Mouse (Mus musculus): Measurements from ENCODE around the gene Usp6nl. TPM values are rescaled to one million over a fixed set of nuclear protein-coding genes. Genes with fewer than 3 reads are reported as not detected.

The Usp6nl gene
- polyA plus RNA-seq, 1 experiment from 2014 or later: 8.5 TPM

DNA sequence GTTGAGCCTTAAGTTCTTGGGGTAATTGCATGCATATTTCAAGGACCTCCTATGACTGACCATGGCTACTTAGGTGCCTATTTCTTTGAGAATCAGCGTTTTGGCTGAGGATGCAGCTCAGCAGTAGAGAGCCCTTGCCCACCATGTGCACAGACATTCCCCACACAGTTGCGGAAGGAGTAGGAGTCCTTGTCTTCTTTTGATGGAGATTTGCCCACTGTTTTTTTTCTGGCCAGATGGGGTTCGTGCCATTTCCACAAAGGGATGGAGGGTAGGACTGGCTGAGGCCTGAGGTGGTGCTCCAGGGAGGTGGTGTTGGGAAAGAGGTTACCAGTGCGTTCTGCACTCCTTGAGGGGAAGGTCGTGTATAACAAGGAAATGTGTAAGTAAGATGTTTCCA is 91.9 kb downstream of the Usp6nl start:
- no peak overlapping the region for H3K4me3 ChIP-seq (ENCODE audit: low read depth, low read length)
- H3K27me3 ChIP-seq (replicated peaks; ENCODE audit: control insufficient read depth, insufficient read depth, low read length): no peaks in the 10 kb centered on the region
- no peaks in the 10 kb centered on the region; the same call in 1 of the 2 replicates for H3K4me1 ChIP-seq (ENCODE audit: control insufficient read depth, insufficient read depth, low read length)
- ATAC-seq (ENCODE audit: low read depth): no peak
- 91% methylated on average over 5 of the region's 5 CpGs for WGBS
- H3K36me3 ChIP-seq (ENCODE audit: control insufficient read depth, insufficient read depth, low read length): peaks cover 29% of the 10 kb centered on the region
- H3K4me2 ChIP-seq (ENCODE audit: low read depth, low read length): no peak overlapping the region
- H3K27ac ChIP-seq (replicated peaks; ENCODE audit: low read depth, low read length): no peak overlapping the region
- no peak overlapping the region for H3K9ac ChIP-seq (ENCODE audit: low read depth, low read length)
- no peaks in the 10 kb centered on the region for H3K9me3 ChIP-seq (ENCODE audit: control insufficient read depth, low read length)
- DNase-seq (ENCODE audit: low spot score): no peak

DNA sequence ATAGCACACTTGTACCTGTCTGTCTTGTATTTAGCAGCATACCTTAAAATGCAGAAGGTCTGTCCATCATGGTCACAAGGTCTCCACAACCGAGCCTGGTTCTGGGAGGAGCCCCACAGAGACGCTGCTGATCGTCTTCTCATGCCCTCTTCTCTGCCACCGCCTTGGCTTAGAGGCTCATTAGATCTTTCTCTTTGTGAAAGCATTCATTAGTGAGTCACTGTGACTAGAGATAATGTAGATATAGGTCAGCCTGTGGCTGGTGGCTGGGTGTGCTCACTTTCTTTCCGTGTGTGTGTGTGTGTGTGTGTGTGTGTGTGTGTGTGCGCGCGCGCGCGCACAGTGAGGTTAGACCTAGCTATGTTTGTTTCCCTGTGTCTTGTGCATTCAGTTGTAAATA is 94.7 kb downstream of the Usp6nl start:
- Histone ChIP-seq H3K9ac (ENCODE audit: low read depth, low read length) (no peak overlapping the region), H3K27ac (replicated peaks; ENCODE audit: low read depth, low read length) (no peak overlapping the region), H3K4me1 (ENCODE audit: control insufficient read depth, insufficient read depth, low read length) (no peaks in the 10 kb centered on the region; the same call in 1 of the 2 replicates), H3K36me3 (ENCODE audit: control insufficient read depth, insufficient read depth, low read length) (peaks cover 24% of the 10 kb centered on the region), H3K4me3 (ENCODE audit: low read depth, low read length) (no peak overlapping the region), H3K9me3 (ENCODE audit: control insufficient read depth, low read length) (no peaks in the 10 kb centered on the region), H3K27me3 (replicated peaks; ENCODE audit: control insufficient read depth, insufficient read depth, low read length) (no peaks in the 10 kb centered on the region), H3K4me2 (ENCODE audit: low read depth, low read length) (no peak overlapping the region)
- DNase-seq (ENCODE audit: low spot score) (no peak), ATAC-seq (ENCODE audit: low read depth) (no peak)
- 89% methylated on average over 11 of the region's 11 CpGs for WGBS

DNA sequence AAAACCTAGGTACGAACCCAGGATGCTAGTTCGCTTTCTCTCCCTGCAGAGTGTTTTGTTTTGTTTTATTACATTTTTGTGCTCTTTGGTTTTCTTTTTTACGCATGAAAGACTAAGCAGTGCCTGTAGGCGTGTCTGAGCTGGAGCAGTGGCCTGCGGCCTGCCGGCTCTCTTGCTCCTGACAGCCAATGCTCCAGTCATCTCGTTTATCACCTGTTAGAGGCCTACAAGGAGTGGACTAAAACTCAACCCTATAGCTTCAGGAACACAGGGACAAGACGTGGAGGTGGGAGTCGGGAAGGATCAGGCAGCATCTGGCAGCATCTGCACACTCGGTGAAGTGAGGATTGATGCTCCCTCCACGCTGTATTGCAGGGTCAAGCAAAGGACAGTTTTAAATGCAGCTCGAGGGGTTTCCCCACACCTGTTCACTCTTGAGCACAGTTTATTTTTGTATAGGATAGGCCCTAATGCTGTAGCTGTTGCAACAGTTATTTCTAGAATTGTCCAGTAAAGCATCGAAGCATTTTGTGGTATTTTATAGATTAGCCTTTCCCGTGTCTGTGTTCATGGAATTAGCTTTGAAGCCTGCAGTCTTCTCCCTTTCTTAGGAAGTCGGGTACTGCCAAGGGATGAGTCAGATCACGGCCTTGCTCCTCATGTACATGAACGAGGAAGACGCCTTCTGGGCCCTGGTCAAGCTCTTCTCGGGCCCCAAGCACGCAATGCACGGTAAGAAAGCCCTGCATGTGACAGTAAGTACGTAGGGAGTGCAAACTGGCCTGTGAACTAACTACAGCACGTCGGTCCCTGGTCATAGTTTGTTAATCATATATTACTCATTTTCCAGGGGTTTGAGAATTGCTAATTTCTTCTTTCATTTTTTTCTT is 101.4 kb downstream of the Usp6nl start:
- ATAC-seq (ENCODE audit: low read depth) (no peak), DNase-seq (ENCODE audit: low spot score) (no peak)
- Histone ChIP-seq H3K4me1 (ENCODE audit: control insufficient read depth, insufficient read depth, low read length) (no peaks in the 10 kb centered on the region), H3K9me3 (ENCODE audit: control insufficient read depth, low read length) (no peaks in the 10 kb centered on the region), H3K36me3 (ENCODE audit: control insufficient read depth, insufficient read depth, low read length) (peaks cover 28% of the 10 kb centered on the region), H3K27me3 (replicated peaks; ENCODE audit: control insufficient read depth, insufficient read depth, low read length) (no peaks in the 10 kb centered on the region), H3K4me3 (ENCODE audit: low read depth, low read length) (no peak overlapping the region), H3K9ac (ENCODE audit: low read depth, low read length) (no peak overlapping the region), H3K27ac (replicated peaks; ENCODE audit: low read depth, low read length) (no peak overlapping the region), H3K4me2 (ENCODE audit: low read depth, low read length) (no peak overlapping the region)
- 77% methylated on average over 24 of the region's 24 CpGs for WGBS

DNA sequence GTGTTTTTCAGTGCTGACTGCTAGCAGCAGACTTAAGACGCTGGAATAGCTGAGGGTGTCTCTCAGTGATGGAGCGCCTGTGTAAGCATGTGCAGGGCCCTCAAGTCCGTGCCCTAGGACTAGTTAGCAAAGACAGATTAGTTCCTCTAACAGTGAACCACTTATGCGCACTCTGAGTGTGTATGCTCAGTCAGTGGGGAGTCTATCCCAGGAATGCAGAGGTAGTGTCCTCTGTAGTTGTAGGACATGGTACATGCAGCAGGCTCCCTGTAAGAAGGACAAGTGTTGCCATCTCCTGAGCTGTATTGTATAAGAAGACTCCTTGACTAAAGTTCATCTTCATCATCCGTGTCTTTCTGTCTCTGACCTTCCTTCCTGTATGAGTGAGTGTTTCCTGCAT is 102.4 kb downstream of the Usp6nl start:
- ATAC-seq (ENCODE audit: low read depth) (no peak), DNase-seq (ENCODE audit: low spot score) (no peak)
- 88% methylated on average over 5 of the region's 5 CpGs for WGBS
- H3K4me1 ChIP-seq (ENCODE audit: control insufficient read depth, insufficient read depth, low read length): no peaks in the 10 kb centered on the region
- no peak overlapping the region for H3K4me3 ChIP-seq (ENCODE audit: low read depth, low read length)
- no peak overlapping the region for H3K9ac ChIP-seq (ENCODE audit: low read depth, low read length)
- H3K9me3 ChIP-seq (ENCODE audit: control insufficient read depth, low read length): no peaks in the 10 kb centered on the region
- no peaks in the 10 kb centered on the region for H3K27me3 ChIP-seq (replicated peaks; ENCODE audit: control insufficient read depth, insufficient read depth, low read length)
- no peak overlapping the region for H3K4me2 ChIP-seq (ENCODE audit: low read depth, low read length)
- peaks cover 32% of the 10 kb centered on the region for H3K36me3 ChIP-seq (ENCODE audit: control insufficient read depth, insufficient read depth, low read length)
- H3K27ac ChIP-seq (replicated peaks; ENCODE audit: low read depth, low read length): no peak overlapping the region

DNA sequence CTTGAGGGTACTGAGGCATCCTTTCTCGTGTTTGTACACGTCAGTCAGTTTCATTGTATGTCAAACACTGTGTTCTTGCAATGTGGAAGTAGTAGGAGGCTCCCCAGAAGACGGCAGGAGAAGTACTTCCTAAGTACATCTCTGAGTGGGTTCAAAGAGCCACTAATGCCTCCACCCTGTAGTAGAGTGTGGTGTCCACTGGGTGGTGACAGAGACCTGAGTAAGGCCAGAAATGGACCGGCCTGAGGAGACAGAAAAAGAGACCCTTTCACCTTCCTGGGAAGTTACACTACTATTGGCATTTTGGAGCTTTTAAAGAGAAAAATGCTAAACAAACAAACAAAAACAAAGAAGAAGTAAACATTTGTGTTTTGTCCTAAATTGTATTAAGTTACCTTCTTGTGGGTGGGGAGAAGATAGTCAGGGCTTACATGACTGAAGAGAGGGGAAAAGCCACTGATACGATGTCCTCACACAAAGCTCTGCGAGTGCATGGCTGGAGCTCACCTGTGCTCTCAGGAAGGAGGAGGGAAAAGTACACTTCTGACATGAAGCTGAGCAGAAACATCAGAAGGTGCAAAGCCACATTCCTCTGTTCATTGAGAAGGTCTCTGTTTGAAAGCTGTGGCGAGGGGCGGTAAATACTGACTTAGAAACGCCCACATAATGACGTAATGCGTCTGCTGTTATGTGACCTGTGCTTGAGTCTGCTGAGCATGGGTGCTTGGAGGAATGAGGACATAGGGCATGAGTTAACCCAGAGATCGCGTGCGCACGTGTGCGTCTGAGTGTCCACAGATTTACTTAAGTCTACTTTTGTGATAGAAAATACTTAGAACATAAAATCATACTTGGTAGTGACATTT is 113.9 kb downstream of the Usp6nl start:
- ATAC-seq (ENCODE audit: low read depth) (peak; percentile 81), DNase-seq (ENCODE audit: low spot score) (peak; percentile 62)
- Histone ChIP-seq H3K4me2 (ENCODE audit: low read depth, low read length) (no peak overlapping the region), H3K4me1 (ENCODE audit: control insufficient read depth, insufficient read depth, low read length) (no peaks in the 10 kb centered on the region), H3K9me3 (ENCODE audit: control insufficient read depth, low read length) (no peaks in the 10 kb centered on the region), H3K36me3 (ENCODE audit: control insufficient read depth, insufficient read depth, low read length) (peaks cover 37% of the 10 kb centered on the region), H3K27me3 (replicated peaks; ENCODE audit: control insufficient read depth, insufficient read depth, low read length) (no peaks in the 10 kb centered on the region), H3K27ac (replicated peaks; ENCODE audit: low read depth, low read length) (no peak overlapping the region), H3K9ac (ENCODE audit: low read depth, low read length) (no peak overlapping the region), H3K4me3 (ENCODE audit: low read depth, low read length) (no peak overlapping the region)
- 80% methylated on average over 16 of the region's 16 CpGs for WGBS

DNA sequence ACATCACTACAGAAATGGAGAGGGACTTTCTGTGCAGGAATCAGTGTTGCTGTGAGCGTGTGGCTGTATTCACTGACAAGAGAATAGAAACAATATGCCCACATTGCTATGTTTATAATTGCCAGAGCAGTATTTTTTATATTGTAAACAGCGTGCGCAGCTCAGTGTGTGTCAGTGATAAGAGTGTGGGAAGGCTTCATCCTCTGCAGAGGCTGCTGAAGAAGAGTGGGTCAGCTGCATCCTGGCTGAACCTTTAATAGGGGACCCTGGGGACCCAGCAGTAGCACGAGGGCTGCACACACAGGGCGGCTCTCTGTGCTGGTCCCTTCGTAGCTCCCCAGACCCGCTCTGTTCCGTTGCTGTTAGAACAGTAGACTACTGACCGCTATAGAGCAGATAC is 119.2 kb downstream of the Usp6nl start:
- no peak overlapping the region for H3K27ac ChIP-seq (replicated peaks; ENCODE audit: low read depth, low read length)
- no peak overlapping the region for H3K4me3 ChIP-seq (ENCODE audit: low read depth, low read length)
- no peak overlapping the region for H3K9ac ChIP-seq (ENCODE audit: low read depth, low read length)
- H3K27me3 ChIP-seq (replicated peaks; ENCODE audit: control insufficient read depth, insufficient read depth, low read length): no peaks in the 10 kb centered on the region
- 91% methylated on average over 9 of the region's 9 CpGs for WGBS
- H3K9me3 ChIP-seq (ENCODE audit: control insufficient read depth, low read length): no peaks in the 10 kb centered on the region
- ATAC-seq (ENCODE audit: low read depth): no peak
- no peaks in the 10 kb centered on the region for H3K4me1 ChIP-seq (ENCODE audit: control insufficient read depth, insufficient read depth, low read length)
- no peak for DNase-seq (ENCODE audit: low spot score)
- H3K36me3 ChIP-seq (ENCODE audit: control insufficient read depth, insufficient read depth, low read length): peaks cover 26% of the 10 kb centered on the region
- H3K4me2 ChIP-seq (ENCODE audit: low read depth, low read length): no peak overlapping the region

DNA sequence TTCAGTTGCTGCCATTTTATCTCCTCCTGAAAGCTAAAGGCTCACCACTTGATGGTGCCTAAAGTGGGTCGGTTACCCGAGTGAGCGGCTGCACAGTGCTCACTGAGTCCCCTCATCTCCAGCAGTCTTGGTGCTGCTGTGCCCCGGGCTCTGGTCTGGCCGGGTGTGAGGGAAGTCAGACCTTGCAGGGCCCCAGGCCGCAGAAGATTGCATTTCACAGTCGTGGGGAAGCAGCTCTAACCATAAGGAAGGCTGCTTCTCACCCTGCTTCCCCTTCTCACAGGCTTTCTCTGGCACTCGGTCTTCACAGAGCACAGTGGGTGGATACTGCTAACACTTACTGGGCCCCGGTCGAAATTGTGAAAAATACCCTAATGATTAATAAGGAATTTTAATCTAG is 119.8 kb downstream of the Usp6nl start:
- Histone ChIP-seq H3K9me3 (ENCODE audit: control insufficient read depth, low read length) (no peaks in the 10 kb centered on the region), H3K27ac (replicated peaks; ENCODE audit: low read depth, low read length) (no peak overlapping the region), H3K9ac (ENCODE audit: low read depth, low read length) (no peak overlapping the region), H3K4me2 (ENCODE audit: low read depth, low read length) (no peak overlapping the region), H3K36me3 (ENCODE audit: control insufficient read depth, insufficient read depth, low read length) (peaks cover 26% of the 10 kb centered on the region), H3K4me3 (ENCODE audit: low read depth, low read length) (no peak overlapping the region), H3K27me3 (replicated peaks; ENCODE audit: control insufficient read depth, insufficient read depth, low read length) (no peaks in the 10 kb centered on the region), H3K4me1 (ENCODE audit: control insufficient read depth, insufficient read depth, low read length) (no peaks in the 10 kb centered on the region)
- DNase-seq (ENCODE audit: low spot score) (no peak), ATAC-seq (ENCODE audit: low read depth) (no peak)
- WGBS: 69% methylated on average over 10 of the region's 10 CpGs

DNA sequence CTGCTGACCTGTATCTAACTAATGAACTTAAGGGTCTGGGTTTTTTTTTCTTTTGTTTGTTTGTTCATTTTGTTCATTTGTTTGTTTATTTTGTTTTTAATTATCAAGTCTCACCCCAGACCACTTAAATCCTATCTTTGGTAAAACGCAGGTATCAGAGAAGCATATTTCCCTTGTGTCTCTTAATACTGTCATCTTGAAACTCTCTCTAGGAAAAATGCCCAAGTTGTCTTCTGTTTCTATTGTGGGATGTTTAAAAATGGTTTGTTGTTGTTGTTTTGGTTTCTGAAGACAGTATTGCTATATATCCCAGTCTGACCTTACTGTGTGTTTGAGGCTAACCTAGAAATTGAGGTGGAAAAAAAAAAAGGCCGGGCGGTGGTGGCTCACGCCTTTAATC is 121.5 kb downstream of the Usp6nl start:
- Histone ChIP-seq H3K4me2 (ENCODE audit: low read depth, low read length) (no peak overlapping the region), H3K4me1 (ENCODE audit: control insufficient read depth, insufficient read depth, low read length) (no peaks in the 10 kb centered on the region), H3K4me3 (ENCODE audit: low read depth, low read length) (no peak overlapping the region), H3K36me3 (ENCODE audit: control insufficient read depth, insufficient read depth, low read length) (peaks cover 26% of the 10 kb centered on the region), H3K27me3 (replicated peaks; ENCODE audit: control insufficient read depth, insufficient read depth, low read length) (no peaks in the 10 kb centered on the region), H3K27ac (replicated peaks; ENCODE audit: low read depth, low read length) (no peak overlapping the region), H3K9me3 (ENCODE audit: control insufficient read depth, low read length) (no peaks in the 10 kb centered on the region), H3K9ac (ENCODE audit: low read depth, low read length) (no peak overlapping the region)
- ATAC-seq (ENCODE audit: low read depth) (no peak), DNase-seq (ENCODE audit: low spot score) (no peak)
- WGBS: 93% methylated on average over 4 of the region's 4 CpGs
